Mouse (Mus musculus) G1E (cell line): Measurements from ENCODE around the gene Kifc1. TPM values are rescaled to one million over a fixed set of nuclear protein-coding genes. Genes with fewer than 3 reads are reported as not detected.

Experiments
- ATAC-seq: 2 replicates; pipeline ENCODE4 v1.8.0; 2016; ENCODE audit warnings: mild to moderate bottlenecking; ENCODE audit not compliant: insufficient number of reproducible peaks, poor library complexity, low FRiP score, severe bottlenecking; ENCODE audit errors: extremely low read depth
- DNase-seq: peaks from one replicate; pipeline ENCODE4 v3.0.0; 2012; ENCODE audit warnings: low spot score
- H3K27me3 ChIP-seq: 2 replicates; pipeline ENCODE4 v1.6.1; 2012; ENCODE audit warnings: mild to moderate bottlenecking, low read length, inconsistent platforms; ENCODE audit not compliant: insufficient read depth
- H3K36me3 ChIP-seq: replicated peaks from 2 replicates; pipeline ENCODE3; 2012; ENCODE audit warnings: mild to moderate bottlenecking, inconsistent platforms
- H3K4me1 ChIP-seq: 2 replicates; pipeline ENCODE4 v1.6.1; 2012; ENCODE audit warnings: low read depth, low read length, inconsistent platforms, mixed read lengths; ENCODE audit not compliant: insufficient read depth
- H3K4me3 ChIP-seq: 2 replicates; pipeline ENCODE4 v1.5.1; 2012; ENCODE audit warnings: low read depth, mild to moderate bottlenecking, inconsistent platforms, low read length, moderate library complexity, mixed read lengths
- H3K9me3 ChIP-seq: replicated peaks from 2 replicates; pipeline ENCODE4 v1.6.1; 2012; ENCODE audit warnings: inconsistent platforms
- CTCF ChIP-seq: IDR thresholded peaks from 2 replicates; pipeline ENCODE4 v1.5.1; 2012; ENCODE audit warnings: low read depth, low read length, inconsistent platforms, mixed read lengths
- GATA1 ChIP-seq: IDR thresholded peaks from 2 replicates; pipeline ENCODE4 v1.6.1; 2012; ENCODE audit warnings: borderline replicate concordance, low read length, inconsistent platforms, mixed read lengths
- GATA2 ChIP-seq: IDR thresholded peaks from 2 replicates; pipeline ENCODE4 v1.6.1; 2012; ENCODE audit warnings: low read depth, low read length, inconsistent platforms, borderline replicate concordance
- POLR2AphosphoS5 ChIP-seq: IDR thresholded peaks from 2 replicates; pipeline ENCODE4 v1.6.1; 2012; ENCODE audit warnings: low read depth, low read length, inconsistent platforms; ENCODE audit not compliant: insufficient replicate concordance
- TAL1 ChIP-seq: conservative IDR thresholded peaks from 2 replicates; pipeline ENCODE4 v1.6.1; 2012; ENCODE audit warnings: low read depth, low read length, inconsistent platforms, mixed read lengths
- polyA plus RNA-seq: library from polyadenylated mRNA; stranded (reverse); fragments of >175 nt; gene quantifications from 2 replicates; pipeline ENCODE4 v1.2.3, GENCODE M21; 2012
- total RNA-seq, 2 experiments: library from RNA; stranded (forward) in 1 of 2; stranded (reverse) in 1 of 2; fragments of 200-1000 nt in 1 of 2; fragments of >200 nt in 1 of 2; fragmentation: Nextera tagmentation in 1 of 2; gene quantifications; 2 replicates each; pipeline ENCODE4 v1.2.3; 2014 to 2017

Kifc1 gene
- total RNA-seq (2014; fragmentation: Nextera tagmentation): 16.2 and 58.2 TPM in 2 replicates
- total RNA-seq (2017): 31.7 and 33.7 TPM in 2 replicates
- 63.7 and 76.6 TPM in 2 replicates for polyA plus RNA-seq

DNA sequence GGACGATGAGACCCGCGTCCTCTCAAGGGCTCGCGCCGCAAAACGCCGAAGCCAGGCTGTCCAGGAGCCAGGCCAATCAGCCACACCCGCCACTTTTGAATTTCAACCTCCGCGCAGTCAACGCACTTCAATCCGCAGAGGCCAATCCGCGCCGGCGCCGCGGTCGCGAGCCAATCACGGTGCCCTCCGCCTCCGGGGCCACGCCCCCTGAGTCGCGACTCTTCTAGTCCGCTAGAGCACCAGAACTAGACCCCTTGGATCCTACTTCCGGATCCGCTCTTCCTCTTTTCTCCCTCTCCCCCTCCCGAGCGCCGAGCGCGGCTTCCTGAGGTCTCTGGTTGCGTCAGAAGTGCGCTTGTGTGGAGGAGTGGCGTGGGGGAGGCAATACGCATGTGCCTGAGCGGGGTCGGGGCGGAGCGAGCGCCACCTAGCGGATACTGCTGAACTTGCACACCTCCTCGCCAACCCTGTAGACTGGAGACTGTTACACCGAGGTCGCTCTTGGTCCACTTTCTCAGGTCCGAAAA is at the start of gene Kifc1:
Kifc1 (minus strand) TSS at position 129 of the 527 bp plus-strand sequence.
- DNase-seq (peak; percentile 73), ATAC-seq (peak; percentile 100)
- H3K27me3 ChIP-seq: no peaks in the 10 kb centered on the region
- peaks cover 30% of the 10 kb centered on the region for H3K4me1 ChIP-seq
- TF ChIP-seq GATA2 (no peak), POLR2AphosphoS5 (no peak), CTCF (peak; percentile 93)
- no peaks in the 10 kb centered on the region for H3K9me3 ChIP-seq
- H3K36me3 ChIP-seq: peaks cover 20% of the 10 kb centered on the region
- H3K4me3 ChIP-seq: peak within 1 kb of the TSS; percentile 85

DNA sequence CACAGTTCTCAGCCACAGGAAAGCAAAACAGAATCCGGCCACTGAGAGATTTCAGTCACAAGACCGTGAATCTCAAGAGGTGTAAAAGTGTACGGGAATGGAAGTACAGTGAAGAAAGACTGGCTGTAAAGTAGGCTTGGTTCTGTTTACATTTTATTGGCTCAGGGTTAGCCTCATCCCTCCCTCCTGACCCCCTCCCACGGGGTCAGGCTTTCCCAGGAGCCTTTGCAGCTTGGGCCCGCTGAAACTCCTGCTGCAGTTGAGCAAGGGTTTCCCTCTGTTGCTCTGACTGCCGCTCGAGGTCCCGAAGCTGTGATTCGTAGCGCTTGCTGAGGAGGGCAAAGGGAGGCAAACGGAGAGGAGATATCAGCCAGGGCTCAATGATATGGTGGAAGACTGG is 48.3 kb upstream of the Kifc1 start:
- TF ChIP-seq GATA1 (no peak), TAL1 (no peak), GATA2 (no peak), CTCF (no peak), POLR2AphosphoS5 (no peak)
- DNase-seq: no peak
- peak overlapping the region; percentile 90; the same call in 1 of the 2 replicates for H3K4me3 ChIP-seq
- H3K27me3 ChIP-seq: no peaks in the 10 kb centered on the region
- H3K9me3 ChIP-seq: no peaks in the 10 kb centered on the region
- H3K36me3 ChIP-seq: peaks cover 79% of the 10 kb centered on the region
- ATAC-seq: no peak
- H3K4me1 ChIP-seq: peaks cover 64% of the 10 kb centered on the region

DNA sequence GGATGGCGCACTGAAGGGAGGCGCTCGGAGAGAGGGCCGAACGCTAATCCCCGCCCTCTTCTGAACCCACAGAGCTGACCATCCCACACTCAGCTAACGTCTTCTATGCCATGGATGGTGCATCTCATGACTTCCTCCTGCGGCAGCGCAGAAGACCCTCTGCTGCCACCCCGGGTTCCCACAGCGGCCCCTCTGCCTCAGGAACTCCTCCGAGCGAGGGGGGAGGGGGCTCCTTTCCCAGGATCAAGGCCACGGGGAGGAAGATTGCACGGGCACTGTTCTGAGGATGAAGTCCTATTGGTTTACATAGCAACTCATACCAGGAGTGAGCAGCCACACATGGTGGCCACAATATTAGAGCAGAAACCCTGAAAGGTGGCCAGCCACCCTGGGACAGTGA is 46.5 kb upstream of the Kifc1 start:
- Histone ChIP-seq H3K36me3 (peaks cover 79% of the 10 kb centered on the region), H3K27me3 (no peaks in the 10 kb centered on the region), H3K4me1 (peaks cover 66% of the 10 kb centered on the region), H3K4me3 (no peak overlapping the region), H3K9me3 (no peaks in the 10 kb centered on the region)
- TF ChIP-seq GATA2: no peak
- TF ChIP-seq CTCF: no peak
- no peak for TF ChIP-seq POLR2AphosphoS5
- TF ChIP-seq GATA1: no peak
- TF ChIP-seq TAL1: no peak
- DNase-seq: no peak
- no peak for ATAC-seq

DNA sequence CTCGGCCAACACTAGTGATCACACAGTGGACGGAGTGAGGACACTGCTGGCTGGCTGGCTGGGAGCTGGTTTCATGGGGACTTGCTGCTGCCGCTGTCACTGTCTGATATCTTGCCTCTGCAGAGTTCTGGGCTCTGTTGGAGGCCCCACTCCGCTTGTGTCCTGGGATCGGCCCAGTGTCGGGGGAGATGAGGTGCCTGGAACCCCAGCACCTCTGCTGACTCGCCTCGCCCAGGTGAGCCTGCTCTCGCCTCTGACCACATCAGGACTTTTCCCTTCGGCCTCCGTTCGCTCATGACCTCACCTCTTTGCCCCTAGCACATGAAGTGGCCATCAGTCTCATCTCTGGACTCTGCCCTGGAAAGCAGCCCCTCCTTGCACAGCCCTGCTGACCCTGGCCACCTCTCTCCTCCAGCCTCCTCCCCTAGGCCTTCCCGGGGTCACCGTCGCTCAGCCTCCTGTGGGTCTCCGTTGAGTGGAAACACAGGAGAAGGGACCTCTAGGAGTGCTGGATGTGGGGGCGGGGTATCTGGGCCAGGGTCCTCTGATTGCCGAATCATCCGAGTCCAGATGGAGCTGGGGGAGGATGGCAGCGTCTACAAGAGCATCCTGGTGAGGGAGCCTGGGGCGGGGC is 45.1 kb upstream of the Kifc1 start:
- DNase-seq (no peak), ATAC-seq (no peak)
- Histone ChIP-seq H3K4me1 (peaks cover 67% of the 10 kb centered on the region), H3K36me3 (peaks cover 80% of the 10 kb centered on the region), H3K27me3 (no peaks in the 10 kb centered on the region), H3K4me3 (no peak overlapping the region), H3K9me3 (no peaks in the 10 kb centered on the region)
- TF ChIP-seq CTCF: no peak
- TF ChIP-seq TAL1: no peak
- TF ChIP-seq GATA2: no peak
- no peak for TF ChIP-seq POLR2AphosphoS5
- TF ChIP-seq GATA1: no peak

DNA sequence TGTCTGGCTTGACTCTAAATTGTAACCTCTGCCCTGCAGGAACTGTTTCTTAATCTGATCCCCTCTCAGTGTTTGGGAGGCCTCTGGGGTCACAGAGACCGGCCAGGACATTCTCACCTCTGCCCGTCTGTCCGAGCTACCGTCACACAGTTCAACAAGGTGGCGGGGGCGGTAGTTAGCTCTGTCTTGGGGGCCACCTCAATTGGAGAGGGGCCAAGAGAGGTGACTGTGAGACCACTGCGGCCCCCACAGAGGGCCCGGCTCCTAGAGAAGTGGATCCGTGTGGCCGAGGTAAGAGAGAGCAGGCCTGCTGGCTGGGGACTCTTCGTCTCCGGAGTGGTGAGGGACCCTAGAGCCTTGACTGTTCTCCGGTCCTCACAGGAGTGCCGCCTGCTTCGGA is 42.5 kb upstream of the Kifc1 start:
- no peak overlapping the region for H3K4me3 ChIP-seq
- H3K4me1 ChIP-seq: peaks cover 63% of the 10 kb centered on the region
- no peak for TF ChIP-seq TAL1
- H3K27me3 ChIP-seq: no peaks in the 10 kb centered on the region
- no peak for ATAC-seq
- no peaks in the 10 kb centered on the region for H3K9me3 ChIP-seq
- H3K36me3 ChIP-seq: peaks cover 69% of the 10 kb centered on the region
- no peak for DNase-seq

DNA sequence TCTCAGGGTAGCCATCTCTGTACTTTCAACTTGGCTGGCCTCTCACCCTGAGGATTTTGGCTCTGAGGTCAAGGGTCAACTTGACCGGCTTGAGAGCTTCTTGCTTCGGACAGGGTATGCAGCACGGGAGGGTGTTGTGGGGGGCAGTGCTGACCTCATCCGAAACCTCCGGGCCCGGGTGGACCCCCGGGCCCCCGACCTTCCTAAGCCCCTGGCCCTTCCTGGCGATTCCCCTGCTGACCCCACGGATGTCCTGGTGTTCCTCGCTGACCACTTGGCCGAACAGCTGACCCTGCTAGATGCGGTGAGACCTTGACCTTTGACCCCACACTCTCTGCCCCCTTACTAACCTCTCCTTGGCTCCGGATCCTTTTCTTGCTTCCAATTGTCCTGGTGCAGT is 42.0 kb upstream of the Kifc1 start:
- Histone ChIP-seq H3K4me3 (no peak overlapping the region), H3K36me3 (peaks cover 71% of the 10 kb centered on the region), H3K9me3 (no peaks in the 10 kb centered on the region), H3K27me3 (no peaks in the 10 kb centered on the region), H3K4me1 (peaks cover 65% of the 10 kb centered on the region)
- TF ChIP-seq GATA2 (no peak), GATA1 (no peak), CTCF (no peak), POLR2AphosphoS5 (no peak), TAL1 (no peak)
- no peak for ATAC-seq
- no peak for DNase-seq

DNA sequence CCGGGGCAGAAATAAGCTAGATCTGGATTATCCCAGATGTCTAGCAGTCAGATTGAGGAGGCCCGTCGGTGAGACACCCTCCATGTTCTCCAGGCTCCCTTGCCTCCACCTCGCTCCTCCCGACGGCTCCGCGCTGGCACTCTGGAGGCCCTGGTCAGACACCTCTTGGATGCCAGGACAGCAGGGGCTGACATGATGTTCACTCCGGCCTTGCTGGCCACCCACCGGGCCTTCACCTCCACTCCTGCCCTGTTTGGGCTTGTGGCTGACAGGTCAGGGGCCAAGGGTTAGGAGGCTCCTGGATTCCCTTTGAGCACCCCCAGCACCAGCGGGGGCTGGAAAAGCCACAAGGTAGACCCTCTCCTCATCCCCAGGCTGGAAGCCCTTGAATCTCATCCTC is 41.5 kb upstream of the Kifc1 start:
- DNase-seq (no peak), ATAC-seq (no peak)
- no peaks in the 10 kb centered on the region for H3K27me3 ChIP-seq
- peaks cover 60% of the 10 kb centered on the region for H3K4me1 ChIP-seq
- TF ChIP-seq POLR2AphosphoS5 (no peak), CTCF (no peak), GATA1 (no peak)
- no peak overlapping the region; the same call in 1 of the 2 replicates for H3K4me3 ChIP-seq
- peaks cover 71% of the 10 kb centered on the region for H3K36me3 ChIP-seq
- H3K9me3 ChIP-seq: no peaks in the 10 kb centered on the region
